ENCODE assay signal across 24 mouse cellular contexts in genomic region chr1:189929896-189930295, GRCm38 (mm10).
"Had no signal": no experiment of that assay in that cellular context is flagged by ENCODE, and none has a peak within 500 bp of the region (broad histone marks: within the 10 kb centered on the region; RNA-seq: fewer than 3 reads in every experiment).

No protein-coding gene starts in this region.

- H3K4me3 ChIP-seq: heart, adult 2 months; heart, embryonic 10.5 days; heart, embryonic 12.5 days; hindbrain, embryonic 13.5 days; hindbrain, embryonic 15.5 days; kidney, embryonic 15.5 days; limb, embryonic 13.5 days; limb, embryonic 15.5 days had no signal

- H3K9ac ChIP-seq: forebrain, postnatal 0 days; heart, embryonic 12.5 days; hindbrain, embryonic 13.5 days; hindbrain, embryonic 15.5 days; kidney, embryonic 15.5 days; limb, embryonic 13.5 days; limb, embryonic 15.5 days had no signal

- H3K27me3 ChIP-seq: heart, embryonic 12.5 days; hindbrain, embryonic 15.5 days; kidney, embryonic 15.5 days; limb, embryonic 15.5 days had no signal

- H3K36me3 ChIP-seq: heart, embryonic 10.5 days; heart, embryonic 12.5 days; hindbrain, embryonic 13.5 days; hindbrain, embryonic 15.5 days; kidney, embryonic 15.5 days; limb, embryonic 13.5 days; limb, embryonic 15.5 days had no signal

- H3K9me3 ChIP-seq: heart, embryonic 10.5 days; heart, embryonic 12.5 days; hindbrain, embryonic 13.5 days; hindbrain, embryonic 15.5 days; kidney, embryonic 15.5 days; limb, embryonic 13.5 days; limb, embryonic 15.5 days had no signal

- H3K4me2 ChIP-seq: heart, embryonic 12.5 days; hindbrain, embryonic 13.5 days; hindbrain, embryonic 15.5 days; kidney, embryonic 15.5 days; limb, embryonic 13.5 days; limb, embryonic 15.5 days had no signal

- ATAC-seq: forebrain, postnatal 0 days; hindbrain, postnatal 0 days; intestine, embryonic 16.5 days had no signal

- H3K27ac ChIP-seq: heart, adult 2 months; heart, embryonic 10.5 days; hindbrain, embryonic 13.5 days; hindbrain, embryonic 15.5 days; hindbrain, postnatal 0 days; kidney, embryonic 15.5 days; kidney, postnatal 0 days; limb, embryonic 13.5 days; limb, embryonic 15.5 days had no signal

- H3K4me1 ChIP-seq: hindbrain, embryonic 13.5 days; hindbrain, embryonic 15.5 days had no signal

- DNase-seq: forebrain, postnatal 0 days; gastrocnemius, postnatal 14 days; gastrocnemius, postnatal 36 days; heart, adult 2 months; heart, postnatal 10 days; heart, postnatal 36 days; kidney, adult 11 months; kidney, adult 2 months; kidney, adult 9 months; kidney, postnatal 14 days; kidney, postnatal 36 days; layer of hippocampus, adult 9-11 months; layer of hippocampus, postnatal 36 days; left cerebral cortex, postnatal 4 days had no signal
